Mouse (Mus musculus) activated CD4-positive, CD25-positive, alpha-beta regulatory T cell, adult 4 months (primary cell): ENCODE results near the gene 6430628N08Rik. TPM values are rescaled to one million over a fixed set of nuclear protein-coding genes. Genes with fewer than 3 reads are reported as not detected.

Source experiments
- ATAC-seq: one replicate; pipeline ENCODE4 v1.8.0; 2017
- polyA plus RNA-seq, 2 experiments: library from polyadenylated mRNA; unstranded; fragments of 100-300 nt; shearing (Covaris generic); gene quantifications; one replicate each; pipeline ENCODE4 v1.2.1; 2017

Gene 6430628N08Rik
- polyA plus RNA-seq, 2 experiments from 2014 or later = not detected

DNA sequence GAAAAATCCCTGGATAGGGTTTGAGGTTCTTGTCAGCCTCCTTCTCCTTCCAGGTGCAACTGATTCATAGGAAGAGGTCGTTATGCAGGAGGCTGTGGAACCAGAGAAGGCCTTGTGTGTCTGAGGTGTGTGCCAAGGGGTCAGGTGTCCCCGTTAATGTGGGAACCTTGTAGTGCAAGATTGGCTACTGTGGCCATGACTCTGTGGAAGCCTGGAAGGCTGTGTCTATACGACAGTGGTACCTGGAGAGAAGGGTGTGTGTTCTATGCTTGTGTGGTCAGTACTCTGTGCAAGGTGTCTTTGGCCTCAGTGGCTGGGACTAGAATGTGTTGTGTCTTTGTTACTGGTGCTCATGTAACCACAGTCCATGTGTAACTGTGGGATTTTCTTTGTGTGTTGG lies 50.2 kb downstream of the 6430628N08Rik start:
- no peak for ATAC-seq

DNA sequence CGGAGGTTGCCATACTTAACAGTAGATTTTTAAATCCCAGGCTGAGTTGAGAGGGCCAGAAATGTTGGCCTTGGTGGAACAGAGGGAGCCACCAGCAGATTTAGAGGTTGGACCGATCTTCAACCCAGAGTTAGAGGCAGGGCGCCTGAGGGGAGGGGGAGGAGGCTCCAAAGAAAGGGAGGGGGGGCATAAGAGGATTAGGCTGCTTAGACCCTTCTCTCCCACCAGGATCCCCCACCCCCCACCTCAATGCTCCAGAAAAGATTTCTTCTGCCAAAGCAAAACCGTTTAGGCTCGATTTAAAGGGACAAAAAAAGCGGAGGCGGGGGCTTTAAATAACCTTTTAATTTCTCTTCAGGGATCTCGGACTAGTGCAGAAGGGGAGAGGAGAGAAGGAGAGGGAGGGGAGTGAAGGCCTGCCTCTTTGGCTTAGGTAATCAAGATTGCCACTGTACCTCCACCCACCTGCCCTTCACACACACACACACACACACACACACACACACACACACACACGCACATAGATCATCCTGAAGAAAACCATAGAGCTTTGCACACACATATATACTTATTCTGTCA lies 50.9 kb downstream of the 6430628N08Rik start:
- no peak for ATAC-seq

DNA sequence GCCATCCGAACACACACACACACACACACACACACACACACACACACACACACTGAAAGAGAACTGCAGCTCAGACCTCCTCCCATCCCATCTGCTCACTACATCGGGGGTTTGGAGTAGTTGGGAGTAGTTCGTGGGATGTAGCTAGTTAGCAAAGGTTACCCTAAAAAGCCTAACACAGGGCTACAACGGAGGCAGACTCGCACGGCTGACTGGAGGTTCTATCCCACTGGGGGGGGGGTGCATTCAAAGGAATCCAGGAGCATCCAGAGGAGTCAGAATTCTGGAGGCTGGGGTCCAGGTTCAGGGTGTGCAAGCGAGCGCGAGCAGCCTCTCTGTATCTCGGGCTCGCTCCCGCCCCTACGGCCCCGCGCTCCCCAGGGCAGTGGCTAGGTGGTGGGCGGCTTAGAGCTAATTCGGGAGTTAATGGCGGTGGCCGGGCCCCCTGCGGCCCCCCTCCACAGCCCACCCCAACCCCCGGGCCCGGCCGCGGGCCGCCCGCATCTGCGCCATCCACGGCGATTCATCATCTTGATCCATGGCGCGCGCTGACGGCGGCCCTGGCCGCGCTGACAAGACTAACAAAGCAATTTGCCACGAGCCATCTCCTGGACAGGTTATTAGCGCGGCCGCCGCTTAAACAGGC lies 53.3 kb downstream of the 6430628N08Rik start:
- ATAC-seq = no peak

Other genes starting within 250 kb of the 6430628N08Rik start
- gene Cyp4b1, start 242.9 kb upstream of the 6430628N08Rik start, polyA plus RNA-seq = not detected
- 10 to 100 TPM; 43.4 TPM for gene Efcab14, start 152.9 kb upstream of the 6430628N08Rik start, polyA plus RNA-seq
- under 1 TPM in 1 of 2 experiments, not detected in 1; 0.92 TPM for gene Tex38, start 109.6 kb upstream of the 6430628N08Rik start, polyA plus RNA-seq
- gene Atpaf1, start 105.9 kb upstream of the 6430628N08Rik start, polyA plus RNA-seq = 10 to 100 TPM; 22.3 to 25.4 TPM
- gene Mob3c, start 62.6 kb upstream of the 6430628N08Rik start, polyA plus RNA-seq = 10 to 100 TPM in 1 of 2 experiments, 1 to 10 TPM in 1; 10.0 to 13.4 TPM
- gene Mknk1, start 51.5 kb upstream of the 6430628N08Rik start, polyA plus RNA-seq = 10 to 100 TPM; 30.7 to 46.8 TPM
- gene Kncn, start 6.3 kb upstream of the 6430628N08Rik start, polyA plus RNA-seq = not detected
- gene Dmbx1, start 49.3 kb downstream of the 6430628N08Rik start, polyA plus RNA-seq = not detected
- 10 to 100 TPM; 35.9 to 43.4 TPM for gene Faah, start 127.3 kb downstream of the 6430628N08Rik start, polyA plus RNA-seq
- gene Nsun4, start 163.2 kb downstream of the 6430628N08Rik start, polyA plus RNA-seq = 10 to 100 TPM; 21.7 to 26.9 TPM
- gene Uqcrh, start 184.4 kb downstream of the 6430628N08Rik start, polyA plus RNA-seq = 1,000 to 10,000 TPM in 1 of 2 experiments, 100 to 1,000 TPM in 1; 979 to 1,004 TPM
- gene Lrrc41, start 184.6 kb downstream of the 6430628N08Rik start, polyA plus RNA-seq = 10 to 100 TPM; 17.5 to 17.9 TPM
- 10 to 100 TPM; 10.2 to 11.8 TPM for gene Rad54l, start 233.0 kb downstream of the 6430628N08Rik start, polyA plus RNA-seq
- gene Pomgnt1, start 233.2 kb downstream of the 6430628N08Rik start, polyA plus RNA-seq = 1 to 10 TPM; 6.0 to 8.2 TPM